Mouse (Mus musculus) liver, adult 2 months (tissue): Measurements from ENCODE around the gene Ebf1. TPM values are rescaled to one million over a fixed set of nuclear protein-coding genes. Genes with fewer than 3 reads are reported as not detected.

Experiments used
- DNase-seq: peaks from one replicate; pipeline ENCODE4 v3.0.0-alpha.2; 2011; ENCODE audit warnings: low read depth, low spot score; ENCODE audit errors: extremely low read depth
- H3K27ac ChIP-seq: fragments of 200-500 bp; replicated peaks from 2 replicates; pipeline ENCODE4 v1.5.1; 2012; ENCODE audit warnings: low read depth, mild to moderate bottlenecking, control low read depth, inconsistent platforms, low read length; ENCODE audit not compliant: insufficient read depth
- H3K27me3 ChIP-seq: fragments of 200-500 bp; 2 replicates; pipeline ENCODE4 v1.6.1; 2012; ENCODE audit warnings: mild to moderate bottlenecking, moderate library complexity, low read length, inconsistent platforms; ENCODE audit not compliant: control insufficient read depth, insufficient read depth
- H3K36me3 ChIP-seq: fragments of 200-500 bp; 2 replicates; pipeline ENCODE4 v1.6.1; 2012; ENCODE audit warnings: low read length, inconsistent platforms; ENCODE audit not compliant: control insufficient read depth, insufficient read depth
- H3K4me1 ChIP-seq: fragments of 200-500 bp; 2 replicates; pipeline ENCODE4 v1.6.1; 2011; ENCODE audit warnings: low read length; ENCODE audit not compliant: control insufficient read depth, insufficient read depth
- H3K4me3 ChIP-seq: fragments of 200-500 bp; 2 replicates; pipeline ENCODE4 v1.5.1; 2011; ENCODE audit warnings: low read depth, mild to moderate bottlenecking, control low read depth, low read length, moderate library complexity; ENCODE audit not compliant: insufficient read depth
- H3K79me2 ChIP-seq: fragments of 200-500 bp; 2 replicates; pipeline ENCODE4 v1.6.1; 2012; ENCODE audit warnings: inconsistent platforms, mild to moderate bottlenecking, low read length, moderate library complexity; ENCODE audit not compliant: control insufficient read depth, insufficient read depth
- H3K9ac ChIP-seq: fragments of 200-500 bp; 2 replicates; pipeline ENCODE4 v1.6.1; 2012; ENCODE audit warnings: low read depth, mild to moderate bottlenecking, control low read depth, inconsistent platforms, low read length
- CTCF ChIP-seq: fragments of 200-500 bp; IDR thresholded peaks from 2 replicates; pipeline ENCODE4 v1.5.1; 2011; ENCODE audit warnings: low read depth, low read length, control low read depth
- POLR2A ChIP-seq: fragments of 200-500 bp; IDR thresholded peaks from 2 replicates; pipeline ENCODE4 v1.6.1; 2011; ENCODE audit warnings: low read length, control low read depth; ENCODE audit not compliant: insufficient read depth; ENCODE audit errors: extremely low read depth
- WGBS: fragments of 180-500 bp; shearing (Covaris S2); methylation state at CpG from one replicate; pipeline ENCODE4 v1.1.7; 2018; 5-methylcytosine and 5-hydroxymethylcytosine counted together
- polyA plus RNA-seq: library from polyadenylated mRNA; depleted of rRNA; stranded (reverse); fragments of >200 nt; gene quantifications from 2 replicates; pipeline ENCODE4 v1.2.3, GENCODE M21; 2012
- total RNA-seq: library from RNA; depleted of rRNA; stranded (reverse); fragments of >200 nt; gene quantifications from 2 replicates; pipeline ENCODE4 v1.2.3, GENCODE M21; 2014

Ebf1 gene
- total and polyA plus RNA-seq, 2 experiments: 0.23 to 0.37 TPM

- no peak for DNase-seq
- no peak overlapping the region for H3K9ac ChIP-seq
- H3K4me3 ChIP-seq: no peak overlapping the region
- WGBS: 87% methylated on average over 3 of the region's 3 CpGs
- H3K27ac ChIP-seq: no peak overlapping the region
- H3K36me3 ChIP-seq: no peaks in the 10 kb centered on the region
- TF ChIP-seq POLR2A (no peak), CTCF (no peak)
- H3K4me1 ChIP-seq: no peaks in the 10 kb centered on the region
- no peaks in the 10 kb centered on the region for H3K27me3 ChIP-seq
- no peaks in the 10 kb centered on the region for H3K79me2 ChIP-seq
These were observed 71.4 kb downstream of the Ebf1 start for GRCm38 (mm10) chr11:44688542-44688941.

DNA sequence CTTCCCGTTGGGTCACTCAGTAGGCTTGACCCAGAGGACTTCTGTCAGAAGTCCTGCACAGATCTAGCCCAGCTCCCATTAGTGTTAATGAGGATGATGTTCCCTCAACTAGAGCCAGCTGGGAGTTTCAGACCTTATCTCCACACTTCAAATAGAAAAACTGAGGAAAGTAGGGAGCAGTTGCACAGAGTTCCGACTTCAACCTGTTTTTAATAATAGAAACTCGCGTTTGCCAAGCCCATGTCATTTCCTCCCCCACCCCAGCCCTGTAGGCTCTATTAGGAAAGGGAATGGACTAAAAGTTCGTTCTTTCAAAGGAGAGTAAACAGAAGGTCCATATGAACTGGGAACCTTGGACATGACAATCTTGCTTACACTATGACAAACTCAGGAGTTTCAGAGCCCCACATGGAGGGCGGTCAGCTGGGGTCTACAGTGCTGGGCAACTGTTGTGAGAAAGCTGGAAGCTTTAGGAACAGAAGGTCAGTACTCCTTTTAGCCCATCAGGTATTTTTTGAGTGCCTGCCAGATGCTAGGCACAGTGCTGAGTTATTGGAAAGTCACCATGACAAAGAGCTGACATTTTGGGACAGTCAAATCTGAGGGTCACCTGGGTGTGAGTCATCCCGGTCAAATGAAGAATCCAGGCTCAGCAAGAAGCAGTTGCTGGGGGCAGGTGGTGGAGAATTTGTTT, 72.6 kb downstream of the Ebf1 start:
- H3K79me2 ChIP-seq: no peaks in the 10 kb centered on the region
- TF ChIP-seq POLR2A (no peak), CTCF (no peak)
- H3K4me3 ChIP-seq: no peak overlapping the region
- no peak overlapping the region for H3K27ac ChIP-seq
- H3K36me3 ChIP-seq: no peaks in the 10 kb centered on the region
- DNase-seq: no peak
- no peaks in the 10 kb centered on the region for H3K4me1 ChIP-seq
- H3K9ac ChIP-seq: no peak overlapping the region
- WGBS: 58% methylated on average over 7 of the region's 7 CpGs
- no peaks in the 10 kb centered on the region for H3K27me3 ChIP-seq

GRCm38 (mm10) chr11:44690265-44690572, 73.1 kb downstream of the Ebf1 start:
- TF ChIP-seq CTCF (no peak), POLR2A (no peak)
- Histone ChIP-seq H3K27ac (no peak overlapping the region), H3K9ac (no peak overlapping the region), H3K4me1 (no peaks in the 10 kb centered on the region), H3K27me3 (no peaks in the 10 kb centered on the region), H3K4me3 (no peak overlapping the region), H3K79me2 (no peaks in the 10 kb centered on the region), H3K36me3 (no peaks in the 10 kb centered on the region)
- WGBS: 94% methylated on average over 5 of the region's 5 CpGs
- DNase-seq: no peak

GRCm38 (mm10) chr11:44695416-44695815, 78.3 kb downstream of the Ebf1 start:
- no peak overlapping the region for H3K9ac ChIP-seq
- no peak overlapping the region for H3K27ac ChIP-seq
- TF ChIP-seq POLR2A (no peak), CTCF (no peak)
- H3K79me2 ChIP-seq: no peaks in the 10 kb centered on the region
- no peaks in the 10 kb centered on the region for H3K27me3 ChIP-seq
- 97% methylated on average over 9 of the region's 9 CpGs for WGBS
- no peak for DNase-seq
- no peaks in the 10 kb centered on the region for H3K36me3 ChIP-seq
- H3K4me1 ChIP-seq: no peaks in the 10 kb centered on the region
- no peak overlapping the region for H3K4me3 ChIP-seq

- H3K27me3 ChIP-seq: no peaks in the 10 kb centered on the region
- TF ChIP-seq POLR2A: no peak
- no peak for TF ChIP-seq CTCF
- DNase-seq: no peak
- no peaks in the 10 kb centered on the region for H3K4me1 ChIP-seq
- H3K36me3 ChIP-seq: no peaks in the 10 kb centered on the region
- no peak overlapping the region for H3K4me3 ChIP-seq
- H3K9ac ChIP-seq: no peak overlapping the region
- H3K79me2 ChIP-seq: no peaks in the 10 kb centered on the region
- H3K27ac ChIP-seq: no peak overlapping the region
- 38% methylated on average over 16 of the region's 16 CpGs for WGBS
These were observed 79.6 kb downstream of the Ebf1 start for GRCm38 (mm10) chr11:44696539-44697201.

DNA sequence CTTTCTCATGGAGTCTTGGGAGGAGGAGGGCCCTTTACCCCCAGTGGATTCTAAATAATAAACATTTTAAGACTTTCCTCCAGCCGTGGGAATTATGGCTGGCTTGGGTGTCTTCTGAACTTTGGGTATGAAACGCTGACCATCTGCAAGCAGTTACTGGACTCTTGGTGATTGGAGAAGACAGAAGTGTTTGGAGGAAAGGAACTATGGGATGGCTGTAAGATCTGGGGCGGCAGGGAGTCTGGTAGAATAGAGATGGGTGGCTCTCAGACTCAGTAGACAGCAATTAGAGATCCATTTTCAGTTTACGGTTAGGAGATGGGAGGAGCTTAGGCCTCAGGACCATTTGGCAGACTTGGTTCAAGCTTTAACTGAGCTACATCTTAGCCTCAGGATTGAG, 83.1 kb downstream of the Ebf1 start:
- Histone ChIP-seq H3K9ac (no peak overlapping the region), H3K4me3 (no peak overlapping the region), H3K27ac (no peak overlapping the region), H3K27me3 (no peaks in the 10 kb centered on the region), H3K4me1 (no peaks in the 10 kb centered on the region), H3K36me3 (no peaks in the 10 kb centered on the region), H3K79me2 (no peaks in the 10 kb centered on the region)
- 83% methylated on average over 4 of the region's 4 CpGs for WGBS
- no peak for DNase-seq
- TF ChIP-seq CTCF (no peak), POLR2A (no peak)
